Mouse (Mus musculus) C2C12 (cell line): Measurements from ENCODE around the gene Ankrd9.

Experiments
- CTCF ChIP-seq: IDR thresholded peaks from one replicate; pipeline ENCODE4 v1.5.1; 2011; ENCODE audit not compliant: control insufficient read depth, insufficient read depth, insufficient read length
- MYOG ChIP-seq: IDR thresholded peaks from one replicate; pipeline ENCODE4 v1.6.1; 2011; ENCODE audit not compliant: control insufficient read depth, insufficient read length; ENCODE audit errors: extremely low read depth

DNA sequence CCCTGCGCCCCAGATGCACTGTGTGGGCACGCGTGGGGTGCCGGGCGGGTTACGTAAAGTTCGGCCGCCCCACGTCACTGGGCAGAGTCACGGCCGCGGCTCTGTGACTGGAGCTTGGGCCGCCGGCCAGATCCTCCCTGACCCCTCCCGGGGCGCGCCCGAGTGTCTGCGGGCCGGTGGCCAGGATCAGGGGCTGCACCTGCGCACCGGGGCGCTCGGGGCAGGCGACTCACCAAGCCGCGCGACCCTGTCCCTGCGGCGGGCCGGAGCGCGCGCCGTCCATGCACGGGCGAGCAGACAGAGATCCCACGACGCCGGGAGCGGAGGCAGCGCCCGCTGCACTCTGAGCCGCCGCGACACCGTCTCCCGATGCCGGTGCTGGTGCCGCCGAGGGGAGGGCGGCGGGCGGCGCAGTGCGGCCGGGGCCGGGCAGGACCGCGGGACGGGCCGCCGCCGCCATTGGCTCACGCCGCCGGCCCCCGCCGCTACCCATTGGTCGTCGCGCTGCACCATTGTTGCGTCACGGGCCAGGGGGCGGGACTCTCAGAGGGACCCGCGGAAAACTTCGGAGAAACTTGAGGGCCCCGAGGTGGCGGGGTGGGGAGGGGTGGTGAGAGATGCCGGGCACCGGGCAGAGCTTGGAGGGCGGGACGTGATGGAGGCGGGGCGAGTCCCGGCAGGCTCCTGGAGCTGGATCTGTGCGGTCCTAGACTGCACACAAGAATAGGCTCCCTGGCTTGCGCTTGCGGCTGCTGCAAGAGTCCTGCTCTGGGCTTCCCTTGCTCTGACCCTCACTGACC lies at the start of gene Ankrd9:
- TF ChIP-seq CTCF (no peak), MYOG (no peak)
